Mouse (Mus musculus): Measurements from ENCODE around the gene Frmd4a.

DNA sequence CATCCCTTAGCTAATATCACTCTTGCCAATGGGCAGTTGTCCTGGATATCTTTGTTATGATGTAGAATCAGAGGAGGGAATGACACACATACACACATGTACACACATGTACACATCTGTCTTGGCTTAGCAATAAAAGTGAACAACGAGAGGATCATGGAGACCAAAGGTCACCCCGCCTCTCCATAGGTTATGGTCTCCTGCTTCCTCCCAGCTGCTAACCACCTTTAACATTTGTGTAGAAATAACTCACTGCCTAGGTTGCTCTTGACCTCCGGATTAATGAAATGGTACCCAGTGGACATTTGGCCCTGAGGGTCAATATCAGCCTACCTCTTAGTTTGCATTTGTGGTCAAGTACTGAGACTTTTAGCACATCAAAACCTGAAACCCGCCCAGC is 523.8 kb downstream of the Frmd4a start:
- TF ChIP-seq CTCF (IDR thresholded peaks at IDR 0.05; ENCODE audit: low read depth, low read length), result no peak
- TF ChIP-seq TAL1 (conservative IDR thresholded peaks at IDR 0.05; ENCODE audit: low read depth, low read length), result no peak
- no peak for TF ChIP-seq GATA1 (IDR thresholded peaks at IDR 0.05; ENCODE audit: borderline replicate concordance, low read length)
- TF ChIP-seq POLR2AphosphoS5 (IDR thresholded peaks at IDR 0.05; ENCODE audit: insufficient replicate concordance, low read depth, low read length), result no peak

All from G1E (cell line).